Mouse (Mus musculus) CH12.LX (cell line): ENCODE results near the gene Napa. TPM values are rescaled to one million over a fixed set of nuclear protein-coding genes. Genes with fewer than 3 reads are reported as not detected.

ENCODE experiments used
- DNase-seq: peaks from one replicate; pipeline ENCODE4 v3.0.0-alpha.2; 2013; ENCODE audit errors: extremely low read depth
- H3K27ac ChIP-seq: 2 replicates; pipeline ENCODE4 v1.5.1; 2012; ENCODE audit warnings: low read depth, mild to moderate bottlenecking, control low read depth, moderate library complexity; ENCODE audit not compliant: insufficient read depth
- H3K27me3 ChIP-seq: replicated peaks from 2 replicates; pipeline ENCODE3; 2012; ENCODE audit warnings: inconsistent platforms
- H3K36me3 ChIP-seq, 2 experiments: replicated peaks in 1 of 2; 2 replicates each; pipeline versions ENCODE3 to v1.6.1; 2012; ENCODE audit warnings: inconsistent platforms in 1 of 2, low read length in 1 of 2, mild to moderate bottlenecking in 1 of 2, mixed read lengths in 1 of 2, moderate library complexity in 1 of 2; ENCODE audit not compliant: control insufficient read depth in 1 of 2, insufficient read depth in 1 of 2
- H3K4me1 ChIP-seq, 2 experiments: 2 replicates each; pipeline ENCODE4 v1.6.1; 2012; ENCODE audit warnings: inconsistent platforms in 1 of 2, moderate library complexity in 1 of 2; ENCODE audit not compliant: insufficient read depth in 2 of 2, control insufficient read depth in 1 of 2
- H3K4me2 ChIP-seq: 2 replicates; pipeline ENCODE4 v1.6.1; 2012; ENCODE audit warnings: low read depth, mild to moderate bottlenecking, control low read depth; ENCODE audit not compliant: poor library complexity, insufficient read depth, severe bottlenecking
- H3K4me3 ChIP-seq, 3 experiments: fragments of 150-350 bp in 1 of 3; sonication (generic) in 1 of 3; replicated peaks in 1 of 3; 2 replicates each; pipeline versions ENCODE3 to v1.5.1; 2011 to 2012; ENCODE audit warnings: low read depth in 2 of 3, low read length in 2 of 3, mild to moderate bottlenecking in 2 of 3, moderate library complexity in 2 of 3, control low read depth in 1 of 3, improper control_type of control experiment in 1 of 3, inconsistent platforms in 1 of 3, mixed read lengths in 1 of 3; ENCODE audit not compliant: poor library complexity in 1 of 3
- H3K79me2 ChIP-seq: replicated peaks from 2 replicates; pipeline ENCODE4 v1.6.1; 2012; ENCODE audit warnings: mild to moderate bottlenecking, moderate library complexity; ENCODE audit not compliant: control insufficient read depth, poor library complexity, insufficient read depth, severe bottlenecking; ENCODE audit errors: extremely low read depth
- H3K9ac ChIP-seq: 2 replicates; pipeline ENCODE4 v1.6.1; 2012; ENCODE audit warnings: low read depth, mild to moderate bottlenecking, control low read depth, moderate library complexity; ENCODE audit not compliant: insufficient read depth
- H3K9me3 ChIP-seq: replicated peaks from 2 replicates; pipeline ENCODE3; 2012; ENCODE audit warnings: low read length, inconsistent platforms, mixed read lengths
- BHLHE40 ChIP-seq: IDR thresholded peaks from 2 replicates; pipeline ENCODE4 v1.6.1; 2011; ENCODE audit warnings: mild to moderate bottlenecking, low read depth, low read length, improper control_type of control experiment
- CHD2 ChIP-seq: IDR thresholded peaks from 2 replicates; pipeline ENCODE4 v1.6.1; 2011; ENCODE audit warnings: low read length, improper control_type of control experiment
- CTCF ChIP-seq, 2 experiments: IDR thresholded peaks in 1 of 2; conservative IDR thresholded peaks in 1 of 2; 2 replicates each; pipeline ENCODE4 v1.5.1; 2011 to 2012; ENCODE audit warnings: low read depth in 2 of 2, low read length in 2 of 2, improper control_type of control experiment in 1 of 2, inconsistent platforms in 1 of 2, mild to moderate bottlenecking in 1 of 2, moderate library complexity in 1 of 2
- ELF1 ChIP-seq: IDR thresholded peaks from 2 replicates; pipeline ENCODE4 v1.6.1; 2014; ENCODE audit warnings: low read depth, mild to moderate bottlenecking, inconsistent platforms, low read length, improper control_type of control experiment
- EP300 ChIP-seq: IDR thresholded peaks from 2 replicates; pipeline ENCODE4 v1.6.1; 2011; ENCODE audit warnings: low read length, improper control_type of control experiment
- ETS1 ChIP-seq: conservative IDR thresholded peaks from 2 replicates; pipeline ENCODE4 v1.6.1; 2012; ENCODE audit warnings: low read depth, mild to moderate bottlenecking, inconsistent platforms, low read length, improper control_type of control experiment, moderate library complexity
- HCFC1 ChIP-seq: IDR thresholded peaks from 2 replicates; pipeline ENCODE4 v1.6.1; 2012; ENCODE audit warnings: low read depth, mild to moderate bottlenecking, inconsistent platforms, low read length, improper control_type of control experiment
- IRF4 ChIP-seq: IDR thresholded peaks from 2 replicates; pipeline ENCODE4 v1.6.1; 2014; ENCODE audit warnings: low read depth, mild to moderate bottlenecking, inconsistent platforms, low read length, improper control_type of control experiment
- JUN ChIP-seq: IDR thresholded peaks from 2 replicates; pipeline ENCODE4 v1.6.1; 2011; ENCODE audit warnings: low read depth, mild to moderate bottlenecking, low read length, improper control_type of control experiment, moderate library complexity; ENCODE audit not compliant: insufficient read depth
- JUND ChIP-seq: conservative IDR thresholded peaks from 2 replicates; pipeline ENCODE4 v1.6.1; 2011; ENCODE audit warnings: low read depth, low read length, improper control_type of control experiment
- MAFK ChIP-seq: IDR thresholded peaks from 2 replicates; pipeline ENCODE4 v1.6.1; 2011; ENCODE audit warnings: low read length, improper control_type of control experiment; ENCODE audit not compliant: insufficient replicate concordance
- MAX ChIP-seq: IDR thresholded peaks from 2 replicates; pipeline ENCODE4 v1.6.1; 2011; ENCODE audit warnings: low read length, improper control_type of control experiment
- MAZ ChIP-seq: IDR thresholded peaks from 2 replicates; pipeline ENCODE4 v1.6.1; 2012; ENCODE audit warnings: low read depth, mild to moderate bottlenecking, inconsistent platforms, low read length, improper control_type of control experiment, moderate library complexity
- MXI1 ChIP-seq: IDR thresholded peaks from 2 replicates; pipeline ENCODE4 v1.6.1; 2011; ENCODE audit warnings: mild to moderate bottlenecking, low read depth, low read length, improper control_type of control experiment
- NRF1 ChIP-seq: IDR thresholded peaks from 2 replicates; pipeline ENCODE4 v1.6.1; 2014; ENCODE audit warnings: low read depth, mild to moderate bottlenecking, inconsistent platforms, low read length, improper control_type of control experiment, moderate library complexity
- PAX5 ChIP-seq: IDR thresholded peaks from 2 replicates; pipeline ENCODE4 v1.6.1; 2012; ENCODE audit warnings: low read length, inconsistent platforms, mixed read lengths
- POLR2A ChIP-seq: IDR thresholded peaks from 2 replicates; pipeline ENCODE4 v1.6.1; 2011; ENCODE audit warnings: low read depth, mild to moderate bottlenecking, improper control_type of control experiment, low read length
- RAD21 ChIP-seq: IDR thresholded peaks from 2 replicates; pipeline ENCODE4 v1.6.1; 2011; ENCODE audit warnings: low read depth, mild to moderate bottlenecking, low read length, improper control_type of control experiment, moderate library complexity
- SIN3A ChIP-seq: IDR thresholded peaks from 2 replicates; pipeline ENCODE4 v1.6.1; 2012; ENCODE audit warnings: low read length, improper control_type of control experiment, inconsistent platforms
- SMC3 ChIP-seq: IDR thresholded peaks from 2 replicates; pipeline ENCODE4 v1.6.1; 2011; ENCODE audit warnings: low read depth, low read length, improper control_type of control experiment
- TCF12 ChIP-seq: IDR thresholded peaks from 2 replicates; pipeline ENCODE4 v1.6.1; 2014; ENCODE audit warnings: low read depth, mild to moderate bottlenecking, inconsistent platforms, low read length, improper control_type of control experiment
- dilution Hi-C: fragments of 300-500 bp; cut with MboI; formaldehyde crosslinking; loops from 2 replicates; pipeline ENCODE4 v1.14.3; 2020; ENCODE audit warnings: low sequenced_read_pairs; ENCODE audit not compliant: extremely low pct_unique_long_range_greater_than_20kb, extremely low pct_ligation_motif_present
- in situ Hi-C: fragments of 300-500 bp; cut with MboI; formaldehyde crosslinking; loops from 3 replicates; pipeline ENCODE4 v1.14.3; 2019; ENCODE audit warnings: low sequenced_read_pairs, low pct_ligation_motif_present, low pct_unique_long_range_greater_than_20kb, mixed read lengths
- polyA plus RNA-seq: library from polyadenylated mRNA; unstranded; fragments of >175 nt; gene quantifications from 2 replicates; pipeline ENCODE4 v1.2.1, GENCODE M21; 2012; ENCODE audit warnings: low read depth; ENCODE audit not compliant: insufficient read length
- total RNA-seq, 2 experiments: library from RNA; depleted of rRNA; stranded (reverse); fragments of 300-350 nt in 1 of 2; fragments of >200 nt in 1 of 2; gene quantifications; 2 replicates each; pipeline ENCODE4 v1.2.3; 2012 to 2014

The Napa gene
- total and polyA plus RNA-seq, 3 experiments = 84.8 to 112 (median 106) TPM

DNA sequence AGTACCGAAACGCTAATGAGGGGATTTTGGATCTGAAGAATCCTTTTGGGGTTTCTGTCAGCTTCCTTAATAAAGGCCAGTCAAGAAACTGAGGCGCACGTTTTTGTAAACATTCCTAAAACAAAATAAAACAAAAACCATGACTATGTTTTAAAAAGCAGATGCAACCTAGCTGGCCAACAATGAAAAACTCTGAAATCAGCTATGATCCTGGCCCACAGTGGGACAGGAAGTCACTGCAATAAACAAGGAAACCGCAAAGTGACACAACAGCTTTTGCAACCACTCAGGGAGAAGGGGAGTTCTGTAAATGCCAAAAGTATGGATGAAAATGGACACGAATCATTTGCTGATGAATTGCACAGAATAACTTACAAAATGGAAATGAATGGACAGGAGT, 45.2 kb upstream of the Napa start:
- H3K79me2 ChIP-seq = peaks cover 8% of the 10 kb centered on the region; the same call in 1 of the 2 replicates
- TF ChIP-seq HCFC1 (no peak), MXI1 (peak; percentile 52), JUN (no peak), MAX (no peak), NRF1 (no peak), BHLHE40 (peak; percentile 80), SMC3 (no peak), CHD2 (peak; percentile 5; the same call in 1 of the 2 replicates), POLR2A (no peak), IRF4 (peak; percentile 56; the same call in 1 of the 2 replicates), MAFK (no peak), TCF12 (no peak), ELF1 (peak; percentile 36), SIN3A (peak; percentile 87; the same call in 1 of the 2 replicates), MAZ (no peak), ETS1 (peak; percentile 43; the same call in 1 of the 2 replicates), EP300 (peak; percentile 69), CTCF (conservative IDR thresholded peaks at IDR 0.05 in 1 of 2, IDR thresholded peaks at IDR 0.05 in 1 of 2; ENCODE audit: low read depth in 2 of 2, low read length in 2 of 2) (no peak), PAX5 (no peak)
- TF ChIP-seq, all 38 proteins: peak for 8
- Histone ChIP-seq H3K4me2 (peak overlapping the region; percentile 69), H3K9ac (no peak overlapping the region), H3K27me3 (no peaks in the 10 kb centered on the region), H3K36me3 (no peaks in the 10 kb centered on the region), H3K27ac (peak overlapping the region; percentile 52), H3K4me3 (peak overlapping the region in 1 of 3 experiments; percentile 26), H3K9me3 (peaks cover 3% of the 10 kb centered on the region), H3K4me1 (peaks cover 22 to 61% of the 10 kb centered on the region in 2 experiments)
- in situ Hi-C loops (loop anchor here (25.0 kb wide), 1 partner anchor 209 kb away; the partner anchor contains the start of genes C5ar1 and Inafm1), dilution Hi-C loops (no loop called here)
- no peak for DNase-seq

DNA sequence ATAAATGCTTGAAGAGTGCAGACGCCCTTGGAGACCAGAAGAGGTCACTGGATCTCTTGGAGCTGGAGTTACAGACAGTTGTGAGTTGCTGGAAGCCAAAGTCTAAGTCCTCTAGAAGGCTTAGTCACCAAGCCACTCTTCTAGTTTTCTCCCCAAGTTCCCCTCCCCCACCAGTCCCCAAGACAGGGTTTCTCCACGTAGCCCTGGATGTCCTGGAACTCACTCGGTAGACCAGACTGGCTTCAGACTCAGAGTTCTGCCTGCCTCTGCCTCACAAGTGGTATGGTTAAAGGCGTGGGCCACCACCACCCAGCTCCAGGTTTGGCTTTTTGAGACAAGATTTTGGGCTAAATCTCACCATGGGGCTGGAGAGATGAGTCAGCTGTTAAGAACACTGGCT, 43.3 kb upstream of the Napa start:
- H3K4me1 ChIP-seq = peaks cover 21 to 60% of the 10 kb centered on the region in 2 experiments
- peak; percentile 79 for DNase-seq
- H3K36me3 ChIP-seq = no peaks in the 10 kb centered on the region
- H3K4me2 ChIP-seq = peak overlapping the region; percentile 95
- peak overlapping the region; percentile 95 for H3K27ac ChIP-seq
- peak overlapping the region; percentile 68 for H3K9ac ChIP-seq
- H3K79me2 ChIP-seq = no peaks in the 10 kb centered on the region
- H3K27me3 ChIP-seq = no peaks in the 10 kb centered on the region
- H3K9me3 ChIP-seq = peaks cover 4% of the 10 kb centered on the region
- TF ChIP-seq BHLHE40 = no peak
- peak in 1 of 2 experiments; percentile 54; a peak in 2 of 4 replicates for TF ChIP-seq CTCF (conservative IDR thresholded peaks at IDR 0.05 in 1 of 2, IDR thresholded peaks at IDR 0.05 in 1 of 2; ENCODE audit: low read depth in 2 of 2, low read length in 2 of 2)
- 0 out of 2 replicates have a peak, but pooled peaks have one; percentile 54 for TF ChIP-seq EP300
- TF ChIP-seq SMC3 = peak; percentile 42
- TF ChIP-seq JUN = no peak
- TF ChIP-seq RAD21 = peak; percentile 48
- 0 out of 2 replicates have a peak, but pooled peaks have one; percentile 29 for TF ChIP-seq JUND
- peak; percentile 81 for TF ChIP-seq CHD2
- dilution Hi-C loops = no loop called here
- H3K4me3 ChIP-seq = peak overlapping the region in 1 of 3 experiments; percentile 37
- in situ Hi-C loops = loop anchor here (5.0 to 25.0 kb wide), 3 partner anchors 52 to 207 kb away; partner anchors contain the start of genes C5ar1 and Inafm1
